Mouse (Mus musculus) gastrocnemius, adult 18-20 months (tissue): ENCODE data around the gene Nt5dc3. TPM values are rescaled to one million over a fixed set of nuclear protein-coding genes. Genes with fewer than 3 reads are reported as not detected.

Experiments used
- DNase-seq: peaks from one replicate; pipeline ENCODE4 v3.0.0; 2021; ENCODE audit warnings: low spot score
- total RNA-seq, 2 experiments: library from RNA; stranded (reverse); gene quantifications; 2 replicates each; pipeline ENCODE4 v1.2.3; 2021

Nt5dc3 gene
- total RNA-seq, 2 experiments from 2014 or later, result 47.6 to 52.8 TPM

GRCm38 (mm10) chr10:86863429-86863828 is 84.6 kb downstream of the Nt5dc3 start:
- no peak for DNase-seq

- peak; percentile 9 for DNase-seq
Observed at GRCm38 (mm10) chr10:86872121-86872520, 93.3 kb downstream of the Nt5dc3 start.

GRCm38 (mm10) chr10:86872591-86872990 is 93.8 kb downstream of the Nt5dc3 start:
- peak; percentile 56 for DNase-seq

GRCm38 (mm10) chr10:86878721-86879120 is 99.9 kb downstream of the Nt5dc3 start:
- no peak for DNase-seq

DNA sequence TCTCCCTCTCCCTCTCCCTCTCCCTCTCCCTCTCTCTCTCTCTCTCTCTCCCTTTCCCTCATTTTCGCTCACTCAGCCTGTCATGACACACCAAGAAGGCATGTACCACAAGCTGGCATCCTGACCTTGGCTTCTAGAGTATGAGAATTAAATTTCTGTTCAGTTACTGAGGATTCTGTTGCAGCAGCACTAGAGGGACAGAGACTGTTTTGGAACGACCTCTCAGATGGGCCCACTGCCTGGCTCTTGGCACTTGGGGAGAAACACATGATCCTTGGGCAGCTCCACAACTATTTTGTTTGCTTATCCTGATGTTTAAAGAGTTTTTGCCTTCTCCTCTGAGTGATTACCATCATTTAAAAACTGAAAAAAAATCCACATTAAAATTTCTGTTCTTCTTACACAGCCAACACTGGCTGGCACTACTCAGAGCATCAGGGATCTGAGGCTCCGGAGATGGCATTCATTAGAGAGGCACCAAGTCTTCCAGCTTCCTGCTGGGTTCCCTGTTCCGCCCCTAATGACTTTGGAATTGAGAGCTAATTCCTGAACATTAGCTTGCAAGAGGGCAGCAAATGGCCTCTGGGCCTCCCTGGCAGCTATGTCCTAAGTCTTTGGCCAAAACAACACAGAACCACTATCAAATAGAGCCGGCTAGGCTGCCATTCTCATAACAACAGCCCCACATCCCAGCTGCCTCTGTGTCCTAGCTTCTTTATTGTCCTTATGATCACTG is 101.4 kb downstream of the Nt5dc3 start:
- peak; percentile 75 for DNase-seq

DNA sequence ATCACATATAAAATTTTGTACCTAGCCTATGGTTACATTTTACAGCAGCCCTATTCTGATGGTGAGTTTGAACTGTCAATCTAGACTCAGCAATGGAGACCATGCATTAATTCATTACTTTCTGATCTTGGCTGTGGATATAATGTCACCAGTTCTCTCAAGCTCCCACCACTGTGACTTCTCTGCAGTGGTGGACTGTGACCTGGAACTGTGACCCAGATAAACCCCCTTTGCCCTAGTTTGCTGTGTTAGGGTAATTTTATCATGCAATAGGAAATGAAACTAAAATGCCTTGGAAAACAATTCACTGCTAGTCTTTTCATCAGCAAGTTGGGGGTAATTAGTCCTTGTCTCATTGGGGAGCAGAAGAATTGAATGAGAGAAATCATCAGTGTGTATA is 102.6 kb downstream of the Nt5dc3 start:
- no peak for DNase-seq

DNA sequence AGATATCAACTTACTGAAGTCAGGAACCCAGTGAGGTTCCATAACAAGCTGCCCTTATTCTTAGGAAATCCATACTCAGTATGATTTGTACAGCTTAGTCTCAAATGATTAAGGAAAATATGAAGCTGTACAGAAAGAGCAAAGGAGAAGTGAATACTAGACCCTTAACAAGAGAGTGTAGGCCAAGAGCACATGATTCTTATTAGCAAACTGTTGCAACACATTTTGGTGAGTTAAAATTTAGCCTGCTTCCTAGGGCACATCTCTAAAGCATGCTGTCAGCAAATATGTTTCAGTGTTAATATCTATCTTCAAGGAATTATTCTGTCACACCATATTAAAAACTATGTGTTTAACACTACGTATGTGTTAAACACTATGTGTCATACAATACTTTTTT is 107.6 kb downstream of the Nt5dc3 start:
- DNase-seq, result no peak

Other genes with a start within 250 kb of the Nt5dc3 start
- gene Hsp90b1, start 73.5 kb upstream of the Nt5dc3 start, total RNA-seq, result 100 to 1,000 TPM in 1 of 2 experiments, 10 to 100 TPM in 1; 96.4 to 136 TPM
- 1 to 10 TPM; 1.5 to 1.6 TPM for gene Ttc41, start 73.2 kb upstream of the Nt5dc3 start, total RNA-seq
- 10 to 100 TPM; 20.6 to 24.9 TPM for gene Gm49358, start 15.0 kb upstream of the Nt5dc3 start, total RNA-seq
- 1 to 10 TPM; 2.7 to 5.0 TPM for gene Stab2, start 229.0 kb downstream of the Nt5dc3 start, total RNA-seq